Mouse (Mus musculus) cortical plate, adult 2 months (tissue): ENCODE results near the gene Tiam1.

Experiments
- CTCF ChIP-seq: fragments of 200-500 bp; IDR thresholded peaks from 2 replicates; pipeline ENCODE4 v1.5.1; 2011; ENCODE audit warnings: mild to moderate bottlenecking, control low read depth, low read length; ENCODE audit not compliant: insufficient read depth; ENCODE audit errors: extremely low read depth
- POLR2A ChIP-seq: fragments of 200-500 bp; IDR thresholded peaks from 2 replicates; pipeline ENCODE4 v1.6.1; 2011; ENCODE audit warnings: mild to moderate bottlenecking, low read length, control low read depth; ENCODE audit not compliant: insufficient read depth; ENCODE audit errors: extremely low read depth

DNA sequence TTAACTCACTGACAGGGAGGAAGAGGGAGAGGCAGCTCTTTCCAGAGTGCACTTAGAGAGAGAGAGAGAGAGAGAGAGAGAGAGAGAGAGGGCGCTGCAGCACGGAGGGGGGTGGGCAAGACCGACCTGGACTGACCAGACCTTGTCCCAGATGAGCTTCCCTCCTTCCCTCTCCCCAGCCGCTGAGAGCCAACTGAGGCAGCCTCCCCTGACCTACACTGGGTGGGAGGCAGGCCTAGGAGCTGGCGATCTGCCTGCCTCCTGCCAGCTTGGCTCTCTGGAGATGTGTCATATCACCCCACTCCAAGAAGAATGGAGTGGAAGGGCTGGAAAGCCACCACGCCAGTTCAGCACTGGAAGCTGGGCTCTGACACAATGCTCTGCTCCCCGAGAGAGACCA lies 6.6 kb upstream of the Tiam1 start:
- TF ChIP-seq CTCF (no peak), POLR2A (no peak)
